Mouse (Mus musculus) brain, embryonic 14.5 days (tissue): ENCODE data around the gene B3glct.

Experiments
- CTCF ChIP-seq: fragments of 200-500 bp; IDR thresholded peaks from 2 replicates; pipeline ENCODE4 v1.5.1; 2012; ENCODE audit warnings: inconsistent platforms, mild to moderate bottlenecking, moderate library complexity, borderline replicate concordance; ENCODE audit not compliant: insufficient read depth, insufficient read length; ENCODE audit errors: extremely low read depth
- POLR2A ChIP-seq: fragments of 200-500 bp; IDR thresholded peaks from 2 replicates; pipeline ENCODE4 v1.6.1; 2012; ENCODE audit warnings: mild to moderate bottlenecking, inconsistent platforms, borderline replicate concordance; ENCODE audit not compliant: poor library complexity, insufficient read depth, insufficient read length, severe bottlenecking; ENCODE audit errors: extremely low read depth

DNA sequence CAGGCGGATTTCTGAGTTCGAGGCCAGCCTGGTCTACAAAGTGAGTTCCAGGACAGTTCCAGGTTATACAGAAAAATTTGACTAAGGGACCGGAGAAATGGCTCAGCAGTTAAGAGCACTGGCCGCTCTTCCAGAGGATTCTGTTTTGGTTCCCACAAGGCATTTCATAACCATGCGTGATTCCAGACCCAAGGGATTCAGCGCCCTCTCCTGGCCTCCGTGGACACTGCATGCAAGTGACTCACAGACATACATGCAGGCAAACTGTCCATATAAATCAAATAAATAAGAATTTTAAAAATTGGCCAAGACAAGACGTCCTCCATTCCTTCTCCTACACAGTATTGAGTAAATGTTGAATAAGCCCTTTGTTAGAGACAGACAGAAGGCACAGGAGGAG lies 53.7 kb downstream of the B3glct start:
- TF ChIP-seq CTCF, result peak; percentile 33; the same call in 1 of the 2 replicates
- TF ChIP-seq POLR2A, result no peak
